Mouse (Mus musculus): Measurements from ENCODE around the gene Zmiz1.

DNA sequence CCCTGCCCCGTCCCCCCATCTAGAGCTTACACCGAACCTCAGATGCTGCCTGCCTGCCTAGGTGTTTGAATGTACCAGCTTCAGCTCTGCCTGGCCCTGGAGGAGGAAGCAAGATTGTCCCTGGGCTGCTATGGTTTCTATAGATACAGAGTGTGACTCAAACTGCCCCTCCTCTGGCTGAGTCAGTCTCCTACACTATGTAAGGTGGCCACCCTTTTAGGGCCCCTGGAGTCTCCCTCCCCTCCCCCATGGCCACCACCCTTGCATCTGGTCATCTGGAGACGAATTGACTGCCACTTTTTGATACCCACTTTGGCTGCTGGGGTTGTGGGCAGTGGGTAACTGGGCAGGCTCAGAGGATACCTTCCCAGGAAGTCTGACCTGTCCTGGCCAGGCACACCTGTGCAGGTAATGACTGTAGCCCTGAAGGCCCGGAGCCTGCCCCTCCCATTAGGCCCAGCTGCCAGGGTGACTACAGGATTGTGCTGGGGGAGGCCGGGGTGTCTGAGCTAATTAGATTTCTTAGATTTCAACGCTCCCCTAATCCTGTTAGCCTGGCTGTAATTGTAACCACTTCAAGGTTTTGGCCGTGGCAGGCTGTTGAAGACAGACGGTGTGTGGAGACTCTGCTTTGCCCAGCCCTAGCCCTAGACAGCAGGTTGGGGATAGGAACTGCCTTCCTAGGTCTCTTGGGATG, 5.8 kb downstream of the Zmiz1 start:
- no peak for TF ChIP-seq CTCF (conservative IDR thresholded peaks at IDR 0.05 in 1 of 2, IDR thresholded peaks at IDR 0.05 in 1 of 2; ENCODE audit: low read depth in 2 of 2, low read length in 2 of 2)
- no peak for TF ChIP-seq MAX (IDR thresholded peaks at IDR 0.05; ENCODE audit: low read length)

Measured in CH12.LX (cell line).